Mouse (Mus musculus) liver, postnatal 0 days (tissue): ENCODE results near the gene Zdhhc17. TPM values are rescaled to one million over a fixed set of nuclear protein-coding genes. Genes with fewer than 3 reads are reported as not detected.

ENCODE experiments used
- ATAC-seq: fragments of 200-750 bp; cut with Nextera tagmentation; 2 replicates; pipeline ENCODE4 v1.8.0; 2017; ENCODE audit warnings: mild to moderate bottlenecking, moderate library complexity
- DNase-seq: peaks from one replicate; pipeline ENCODE4 v3.0.0-alpha.2; 2016
- H3K27ac ChIP-seq: fragments of 300-500 bp; sonication (generic); 2 replicates; pipeline ENCODE4 v1.5.1; 2014; ENCODE audit warnings: antibody characterized with exemption, moderate library complexity, mild to moderate bottlenecking, low read depth
- H3K27me3 ChIP-seq: fragments of 300-500 bp; sonication (generic); 2 replicates; pipeline ENCODE4 v1.6.1; 2014; ENCODE audit warnings: low read length, control low read depth, mixed read lengths; ENCODE audit not compliant: insufficient read depth
- H3K36me3 ChIP-seq: fragments of 300-500 bp; sonication (generic); replicated peaks from 2 replicates; pipeline ENCODE4 v1.6.1; 2014; ENCODE audit warnings: mild to moderate bottlenecking, control low read depth, low read length, moderate library complexity, mixed read lengths; ENCODE audit not compliant: insufficient read depth
- H3K4me1 ChIP-seq: fragments of 300-500 bp; sonication (generic); 2 replicates; pipeline ENCODE4 v1.6.1; 2014; ENCODE audit warnings: antibody characterized with exemption, mild to moderate bottlenecking, control low read depth; ENCODE audit not compliant: insufficient read depth
- H3K4me2 ChIP-seq: fragments of 300-500 bp; sonication (generic); 2 replicates; pipeline ENCODE4 v1.6.1; 2014; ENCODE audit warnings: low read depth, mild to moderate bottlenecking, low read length, moderate library complexity, mixed read lengths
- H3K4me3 ChIP-seq: fragments of 300-500 bp; sonication (generic); 2 replicates; pipeline ENCODE4 v1.5.1; 2014; ENCODE audit warnings: low read depth, low read length
- H3K9ac ChIP-seq: fragments of 300-500 bp; sonication (generic); replicated peaks from 2 replicates; pipeline ENCODE4 v1.6.1; 2014; ENCODE audit warnings: mild to moderate bottlenecking, moderate library complexity
- H3K9me3 ChIP-seq: fragments of 300-500 bp; sonication (generic); 2 replicates; pipeline ENCODE4 v1.6.1; 2016; ENCODE audit warnings: mild to moderate bottlenecking, control low read depth, low read length, mixed read lengths
- CTCF ChIP-seq: sonication (generic); IDR thresholded peaks from 2 replicates; pipeline ENCODE4 v1.5.1; 2016; ENCODE audit warnings: antibody characterized with exemption, low read depth
- EP300 ChIP-seq: IDR thresholded peaks from 2 replicates; pipeline ENCODE4 v1.6.1; 2016; ENCODE audit warnings: antibody characterized with exemption, low read depth, mild to moderate bottlenecking
- WGBS: fragments of 180-500 bp; shearing (Covaris S2); extraction: QIAGEN DNeasy Blood & Tissue Kit; methylation state at CpG from one replicate; pipeline ENCODE4 v1.1.7; 2014; ENCODE audit not compliant: insufficient replicate concordance; 5-methylcytosine and 5-hydroxymethylcytosine counted together
- polyA plus RNA-seq: library from polyadenylated mRNA; unstranded; fragments of >200 nt; fragmentation: Nextera tagmentation; extraction: Ambion mirVana; gene quantifications from 2 replicates; pipeline ENCODE4 v1.2.1, GENCODE M21; 2015

Zdhhc17 gene
- polyA plus RNA-seq, 1 experiment from 2014 or later, result 4.9 TPM

- Histone ChIP-seq H3K36me3 (no peaks in the 10 kb centered on the region), H3K4me2 (no peak overlapping the region), H3K4me3 (no peak overlapping the region), H3K4me1 (no peaks in the 10 kb centered on the region), H3K9ac (no peak overlapping the region), H3K9me3 (peaks cover 6% of the 10 kb centered on the region; the same call in 1 of the 2 replicates), H3K27me3 (no peaks in the 10 kb centered on the region), H3K27ac (no peak overlapping the region)
- TF ChIP-seq CTCF, result no peak
- no peak for TF ChIP-seq EP300
- 73% methylated on average over 7 of the region's 7 CpGs for WGBS
- ATAC-seq (no peak), DNase-seq (no peak)
These were observed 30.2 kb upstream of the Zdhhc17 start for GRCm38 (mm10) chr10:111040078-111040656.

- no peak for DNase-seq
- WGBS, result 64% methylated on average over 1 of the region's 1 CpGs
- ATAC-seq, result no peak
- no peak overlapping the region for H3K4me2 ChIP-seq
- no peak for TF ChIP-seq CTCF
- no peak for TF ChIP-seq EP300
- no peaks in the 10 kb centered on the region for H3K9me3 ChIP-seq
- no peak overlapping the region for H3K27ac ChIP-seq
- H3K36me3 ChIP-seq, result no peaks in the 10 kb centered on the region
- H3K4me1 ChIP-seq, result no peaks in the 10 kb centered on the region
- no peak overlapping the region for H3K9ac ChIP-seq
- no peak overlapping the region for H3K4me3 ChIP-seq
- H3K27me3 ChIP-seq, result no peaks in the 10 kb centered on the region
These were observed 26.9 kb upstream of the Zdhhc17 start for GRCm38 (mm10) chr10:111036851-111037250.

GRCm38 (mm10) chr10:111035134-111035533, 25.2 kb upstream of the Zdhhc17 start:
- no peak for TF ChIP-seq CTCF
- TF ChIP-seq EP300, result no peak
- H3K27me3 ChIP-seq, result no peaks in the 10 kb centered on the region
- WGBS, result 79% methylated on average over 1 of the region's 1 CpGs

GRCm38 (mm10) chr10:111031511-111032365, 21.8 kb upstream of the Zdhhc17 start:
- H3K4me2 ChIP-seq, result peak overlapping the region; percentile 71
- H3K9me3 ChIP-seq, result no peaks in the 10 kb centered on the region
- ATAC-seq, result no peak
- no peaks in the 10 kb centered on the region for H3K36me3 ChIP-seq
- WGBS, result 22% methylated on average over 20 of the region's 20 CpGs
- no peaks in the 10 kb centered on the region for H3K27me3 ChIP-seq
- no peaks in the 10 kb centered on the region for H3K4me1 ChIP-seq
- H3K4me3 ChIP-seq, result peak overlapping the region; percentile 41
- DNase-seq, result peak; percentile 15
- H3K9ac ChIP-seq, result peak overlapping the region; percentile 35
- no peak overlapping the region for H3K27ac ChIP-seq
- no peak for TF ChIP-seq CTCF
- no peak for TF ChIP-seq EP300

More at GRCm38 (mm10) chr10:111035134-111035533, 25.2 kb upstream of the Zdhhc17 start:
- ATAC-seq, result no peak
- Histone ChIP-seq H3K36me3 (no peaks in the 10 kb centered on the region), H3K4me1 (no peaks in the 10 kb centered on the region), H3K4me2 (no peak overlapping the region), H3K27ac (no peak overlapping the region), H3K9me3 (no peaks in the 10 kb centered on the region), H3K4me3 (no peak overlapping the region), H3K9ac (no peak overlapping the region)
- no peak for DNase-seq

GRCm38 (mm10) chr10:111030845-111031244, 20.9 kb upstream of the Zdhhc17 start:
- no peak for TF ChIP-seq EP300
- no peak for TF ChIP-seq CTCF
- Histone ChIP-seq H3K27me3 (no peaks in the 10 kb centered on the region), H3K36me3 (no peaks in the 10 kb centered on the region), H3K4me3 (no peak overlapping the region), H3K9ac (no peak overlapping the region), H3K4me2 (no peak overlapping the region), H3K4me1 (no peaks in the 10 kb centered on the region), H3K9me3 (no peaks in the 10 kb centered on the region), H3K27ac (no peak overlapping the region)
- 74% methylated on average over 2 of the region's 2 CpGs for WGBS
- no peak for DNase-seq
- ATAC-seq, result no peak

- Histone ChIP-seq H3K9ac (no peak overlapping the region), H3K36me3 (no peaks in the 10 kb centered on the region), H3K27me3 (no peaks in the 10 kb centered on the region), H3K4me1 (no peaks in the 10 kb centered on the region), H3K27ac (no peak overlapping the region), H3K9me3 (no peaks in the 10 kb centered on the region), H3K4me3 (no peak overlapping the region), H3K4me2 (no peak overlapping the region)
- no peak for ATAC-seq
- WGBS, result 84% methylated on average over 6 of the region's 6 CpGs
- TF ChIP-seq EP300 (no peak), CTCF (no peak)
- DNase-seq, result no peak
These were observed 16.2 kb upstream of the Zdhhc17 start for GRCm38 (mm10) chr10:111026106-111026505.
